Mouse (Mus musculus) neutrophil, adult 59 days (primary cell): ENCODE results near the gene Ccdc15. TPM values are rescaled to one million over a fixed set of nuclear protein-coding genes. Genes with fewer than 3 reads are reported as not detected.

ENCODE experiments used
- total RNA-seq, 2 experiments: library from RNA; stranded (reverse); gene quantifications; 1 replicate in 1 of 2; 2 replicates in 1 of 2; pipeline ENCODE4 v1.2.4; 2023

The Ccdc15 gene
- 1 to 10 TPM; 6.4 to 7.2 TPM for total RNA-seq

GRCm38 (mm10) chr9:37347988-37348642 lies at the start of gene Ccdc15:
Gene Ccdc15 (minus strand): TSS chr9:37348432.

GRCm38 (mm10) chr9:37367301-37368080 lies 19.3 kb upstream of the Ccdc15 start, which contains the start of gene Hepacam:
Gene Hepacam (plus strand): TSS chr9:37367351.

GRCm38 (mm10) chr9:37255149-37255888 lies 92.9 kb downstream of the Ccdc15 start, which contains the start of gene Slc37a2:
Gene Slc37a2 (minus strand): TSS chr9:37255738.

Other genes with a start within 250 kb of the Ccdc15 start
- 1 to 10 TPM; 6.3 to 9.0 TPM for gene Pknox2, start 201.0 kb downstream of the Ccdc15 start, total RNA-seq
- 1 to 10 TPM; 1.3 to 1.8 TPM for gene Tmem218, start 140.2 kb downstream of the Ccdc15 start, total RNA-seq
- gene Slc37a2, start 92.7 kb downstream of the Ccdc15 start, total RNA-seq, result 10 to 100 TPM; 10.7 to 13.6 TPM
- not detected for gene Hepacam, start 18.9 kb upstream of the Ccdc15 start, total RNA-seq
- gene Robo4, start 53.5 kb upstream of the Ccdc15 start, total RNA-seq, result under 1 TPM; 0.22 to 0.24 TPM
- under 1 TPM in 1 of 2 experiments, not detected in 1; 0.16 TPM for gene Robo3, start 84.8 kb upstream of the Ccdc15 start, total RNA-seq
- gene Msantd2, start 140.9 kb upstream of the Ccdc15 start, total RNA-seq, result 10 to 100 TPM; 10.8 to 12.0 TPM
- gene Esam, start 179.6 kb upstream of the Ccdc15 start, total RNA-seq, result under 1 TPM; 0.40 to 0.64 TPM
- gene Vsig2, start 190.8 kb upstream of the Ccdc15 start, total RNA-seq, result not detected
- gene Nrgn, start 204.5 kb upstream of the Ccdc15 start, total RNA-seq, result 1 to 10 TPM in 1 of 2 experiments, under 1 TPM in 1; 0.95 to 1.7 TPM
- gene Siae, start 207.3 kb upstream of the Ccdc15 start, total RNA-seq, result 1 to 10 TPM; 3.5 to 4.4 TPM